Mouse (Mus musculus) spleen, adult 2 months (tissue): Measurements from ENCODE around the gene Usp2.

Experiments used
- CTCF ChIP-seq: fragments of 200-500 bp; IDR thresholded peaks from 2 replicates; pipeline ENCODE4 v1.5.1; 2011; ENCODE audit warnings: mild to moderate bottlenecking, inconsistent platforms; ENCODE audit not compliant: insufficient read depth, insufficient read length, insufficient replicate concordance; ENCODE audit errors: extremely low read depth
- POLR2A ChIP-seq: fragments of 200-500 bp; IDR thresholded peaks from 2 replicates; pipeline ENCODE4 v1.6.1; 2011; ENCODE audit warnings: low read depth, low read length, inconsistent platforms

DNA sequence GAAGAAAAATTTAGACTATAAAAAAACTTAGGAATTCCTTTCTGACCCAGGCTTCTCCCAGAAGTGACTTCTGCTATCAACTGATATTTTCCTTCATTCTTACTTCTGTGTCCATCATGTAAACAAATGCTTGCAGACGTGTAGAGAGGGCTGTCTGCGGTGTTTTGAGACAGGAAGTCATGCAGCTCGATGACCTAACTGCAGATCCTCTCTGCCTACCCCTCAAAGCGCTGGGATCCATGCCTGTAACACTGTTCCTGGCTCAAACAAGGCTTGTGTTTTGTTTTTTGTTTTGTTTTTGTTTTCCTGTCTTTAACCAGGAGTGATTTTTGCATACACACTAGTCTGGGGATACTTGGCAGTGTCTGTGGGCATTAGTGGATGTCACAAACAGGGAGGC lies 71.0 kb downstream of the Usp2 start:
- no peak for TF ChIP-seq POLR2A
- no peak for TF ChIP-seq CTCF
